Mouse (Mus musculus) kidney, postnatal 25 days (tissue): ENCODE results near the gene Gse1.
A peak's percentile ranks its signal among the peaks of the same experiment; 100 is the strongest.
"Not testable (repeated sequence)": the region's sequence is repeated elsewhere in the genome, so short reads cannot be mapped to it uniquely, and the experiment has no call there.

Experiments used
- DNase-seq, 2 experiments: peaks; one replicate each; pipeline ENCODE4 v3.0.0; 2021; ENCODE audit warnings: mixed read lengths in 2 of 2

The Gse1 gene

DNA sequence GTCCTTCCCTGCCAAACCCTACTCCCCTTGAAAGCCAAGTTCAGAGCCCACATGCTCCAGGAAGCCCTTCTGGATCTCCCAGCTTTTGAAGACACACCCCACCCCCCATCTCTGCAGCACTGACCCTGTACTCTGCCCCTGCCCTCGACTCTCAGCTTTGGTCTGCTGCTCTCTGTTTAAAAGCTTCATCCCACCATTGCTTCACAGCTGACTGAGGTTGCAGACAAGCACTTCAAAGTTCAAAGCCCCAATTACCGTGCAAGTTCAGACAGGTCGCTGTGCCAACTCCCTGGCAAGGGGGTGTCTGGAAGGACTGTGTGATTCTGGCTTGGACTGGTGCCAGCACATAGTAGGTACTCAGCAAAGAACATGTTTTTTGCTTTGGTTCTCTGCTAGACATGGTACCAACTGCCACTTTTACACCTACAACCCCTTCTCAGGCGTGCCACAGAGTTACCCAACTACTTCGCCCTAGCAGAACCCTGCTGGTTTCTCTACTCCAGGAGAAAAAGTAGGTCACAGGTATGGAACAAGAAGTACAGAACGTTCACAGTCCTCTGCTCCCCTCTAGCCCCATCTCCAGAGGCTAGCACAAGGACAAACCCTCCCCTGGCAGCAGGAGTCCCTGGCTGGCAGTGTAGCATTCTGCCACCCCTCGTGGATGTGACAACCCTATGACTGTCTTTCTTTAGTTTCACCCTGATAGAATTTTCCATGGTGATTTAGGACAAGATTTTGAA, 123.2 kb downstream of the Gse1 start:
- DNase-seq, result peak; percentile 57 to 82

DNA sequence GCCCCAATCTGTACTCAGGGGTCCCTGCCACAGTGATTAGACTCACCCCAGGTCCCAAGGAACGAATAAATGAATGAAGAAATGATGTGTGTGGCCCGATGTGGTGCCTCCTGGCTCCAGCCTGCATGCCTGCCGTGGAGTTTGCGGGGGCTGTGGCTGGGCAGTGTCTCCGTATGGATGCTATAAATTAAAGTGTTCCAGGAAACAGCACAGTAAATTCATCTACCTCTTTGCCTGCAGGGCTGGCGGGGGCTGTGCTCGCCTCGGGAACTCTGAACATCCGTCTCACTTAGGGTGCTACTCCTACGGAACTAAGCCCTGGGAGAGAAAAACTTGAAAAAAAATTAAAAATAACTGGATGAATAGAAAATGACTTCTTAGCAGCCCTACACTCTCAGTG, 123.8 kb downstream of the Gse1 start:
- DNase-seq, result no peak

DNA sequence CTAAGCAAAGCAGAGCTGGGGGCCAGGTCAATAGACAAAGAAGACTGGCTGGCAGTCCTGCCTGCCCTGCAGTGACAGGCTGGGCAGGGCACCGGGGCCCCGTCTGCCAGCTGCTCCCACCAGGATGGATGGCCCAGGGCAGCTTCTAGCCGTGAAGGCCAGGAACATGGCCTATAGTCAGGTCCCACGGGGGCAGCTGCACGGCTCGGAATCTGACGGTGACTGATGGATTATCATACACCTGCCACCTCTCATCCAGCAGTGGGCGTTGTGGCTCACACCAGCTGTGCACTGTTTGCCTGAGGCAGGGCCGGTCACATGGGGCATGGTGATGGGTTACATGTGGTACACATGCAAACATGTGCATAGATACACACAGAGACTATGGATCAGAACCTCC, 127.8 kb downstream of the Gse1 start:
- peak in 1 of 2 experiments; percentile 63 for DNase-seq

DNA sequence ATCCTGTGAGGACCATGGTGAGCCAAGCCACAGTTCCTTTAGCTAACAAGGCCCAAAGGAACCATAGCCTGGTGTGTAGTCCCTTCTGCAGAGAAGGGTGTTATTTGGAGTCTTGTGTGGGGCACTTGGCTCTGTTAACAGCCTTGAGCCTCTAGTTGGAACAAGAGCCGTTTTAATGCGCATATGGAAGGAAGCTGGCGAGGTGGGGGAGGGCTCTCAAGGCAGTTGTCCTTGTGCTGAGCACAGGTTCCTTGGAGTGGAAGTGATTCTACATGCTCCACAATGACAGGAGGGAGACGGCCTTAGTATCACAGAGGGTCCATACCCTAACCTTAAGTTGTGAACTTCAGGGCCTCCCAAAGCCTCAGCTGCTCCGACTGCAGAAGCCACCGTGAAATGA, 129.2 kb downstream of the Gse1 start:
- no peak for DNase-seq

DNA sequence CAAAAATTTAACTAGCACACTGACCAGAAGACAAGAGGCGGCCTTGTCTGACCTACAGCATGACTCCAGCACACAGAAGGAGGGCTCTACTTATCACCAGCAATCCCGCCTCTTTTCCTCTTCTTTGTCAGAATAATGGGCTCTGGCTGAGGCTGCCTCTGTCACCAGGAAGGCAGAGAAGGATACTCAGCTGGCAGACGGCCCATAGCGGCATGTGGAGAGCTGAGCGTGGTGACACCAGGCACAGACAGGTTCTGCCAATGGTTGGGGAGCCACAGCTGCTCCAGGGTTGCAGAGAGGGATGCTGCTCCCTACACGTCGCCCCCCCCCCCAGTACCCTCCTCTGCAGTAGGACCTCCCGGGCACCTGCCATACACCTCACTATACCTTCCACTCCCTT, 133.0 kb downstream of the Gse1 start:
- peak; percentile 82 to 87 for DNase-seq

DNA sequence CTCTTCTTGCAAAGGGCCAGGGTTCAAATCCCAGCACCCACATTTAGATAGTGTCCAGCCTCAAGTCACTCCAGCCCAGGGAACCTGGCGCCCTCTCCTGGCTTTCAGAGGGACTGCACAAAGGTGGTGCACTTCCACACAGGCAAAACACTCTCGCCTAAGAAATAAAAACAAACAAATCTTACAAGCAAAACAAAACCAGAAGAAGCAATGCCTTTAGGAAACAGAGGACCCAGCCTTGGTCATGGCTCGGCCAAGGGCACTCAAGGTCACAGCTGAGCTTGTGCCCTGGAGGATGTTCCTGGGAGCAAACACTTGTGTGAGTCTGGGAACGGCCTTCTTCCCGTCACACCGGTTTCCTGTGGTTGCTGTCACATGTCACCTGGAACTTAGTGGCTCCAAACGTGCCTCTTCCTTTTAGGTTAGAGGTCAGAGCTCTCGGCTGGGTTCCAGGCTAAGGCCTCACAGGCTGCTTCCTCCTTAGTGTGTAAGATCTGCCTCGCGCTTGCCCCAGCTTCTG, 135.4 kb downstream of the Gse1 start:
- peak; percentile 88 to 91 for DNase-seq

DNA sequence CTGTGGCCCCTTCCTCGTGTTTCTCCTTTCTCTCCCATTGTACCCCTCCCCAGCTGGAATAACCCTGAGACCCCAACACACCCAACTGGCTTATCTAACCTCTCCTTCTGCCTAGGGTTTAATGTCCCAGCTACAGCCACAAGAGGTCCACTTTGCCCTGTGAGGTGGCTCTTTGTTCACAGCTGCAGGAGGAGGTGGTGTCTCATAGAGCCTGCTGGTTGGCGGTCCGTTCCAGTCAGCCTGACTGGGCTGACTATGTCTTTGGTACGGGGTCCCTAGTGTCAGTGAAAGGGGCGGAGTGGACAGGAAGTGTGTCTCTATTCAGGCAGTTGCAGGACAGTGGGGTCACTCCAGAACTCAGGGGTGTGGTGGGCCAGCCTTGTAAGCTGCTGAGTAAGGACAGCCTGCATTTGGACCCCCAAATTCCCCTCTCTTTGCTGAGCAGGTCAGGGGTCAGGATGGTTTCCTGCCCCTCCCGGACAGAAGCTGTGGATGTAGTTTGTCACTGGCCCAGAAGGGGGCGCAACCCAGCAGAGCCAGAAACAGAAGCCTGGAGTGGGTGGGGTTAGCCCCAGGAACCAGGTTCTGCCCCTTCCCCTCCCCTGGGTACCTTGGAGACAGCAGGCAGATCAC, 136.0 kb downstream of the Gse1 start:
- peak; percentile 65 to 73 for DNase-seq

DNA sequence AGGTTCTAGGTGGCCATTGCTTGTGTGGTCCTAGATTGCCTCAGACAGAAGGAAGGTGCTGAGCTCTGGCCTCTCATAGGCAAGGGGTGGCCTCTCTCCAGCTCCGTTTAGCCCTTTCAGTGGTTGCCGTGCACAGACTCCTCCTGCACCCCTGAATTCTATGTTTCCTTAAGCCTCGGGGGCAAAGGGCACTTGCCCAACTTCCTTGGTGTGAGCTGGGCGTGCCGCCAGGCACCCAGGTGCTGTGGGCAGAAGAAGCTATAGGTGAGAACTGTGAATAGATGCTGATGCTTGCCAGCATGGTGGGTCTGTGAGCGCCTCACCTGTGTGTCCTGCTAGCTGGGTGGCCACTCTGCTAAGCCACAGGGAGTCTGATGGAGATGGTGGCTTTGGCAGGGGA, 138.6 kb downstream of the Gse1 start:
- peak; percentile 60 to 70 for DNase-seq

DNA sequence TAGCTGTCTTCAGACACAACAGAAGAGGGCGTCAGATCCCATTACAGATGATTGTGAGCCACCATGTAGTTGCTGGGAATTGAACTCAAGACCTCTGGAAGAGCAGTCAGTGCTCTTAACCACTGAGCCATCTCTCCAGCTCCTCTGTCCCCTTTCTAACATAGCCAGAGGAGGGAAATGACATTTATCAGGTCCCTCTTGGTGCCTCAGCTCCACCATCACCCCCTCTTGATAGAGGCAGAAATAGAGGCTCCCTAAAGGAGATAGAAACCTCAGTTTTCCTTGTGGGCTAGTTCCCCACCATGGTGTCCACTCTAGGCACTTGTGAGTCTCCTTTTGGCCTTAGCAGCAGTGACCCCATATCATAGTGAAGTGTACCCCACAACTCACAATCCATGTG, 139.9 kb downstream of the Gse1 start:
- not testable (repeated sequence) for DNase-seq

DNA sequence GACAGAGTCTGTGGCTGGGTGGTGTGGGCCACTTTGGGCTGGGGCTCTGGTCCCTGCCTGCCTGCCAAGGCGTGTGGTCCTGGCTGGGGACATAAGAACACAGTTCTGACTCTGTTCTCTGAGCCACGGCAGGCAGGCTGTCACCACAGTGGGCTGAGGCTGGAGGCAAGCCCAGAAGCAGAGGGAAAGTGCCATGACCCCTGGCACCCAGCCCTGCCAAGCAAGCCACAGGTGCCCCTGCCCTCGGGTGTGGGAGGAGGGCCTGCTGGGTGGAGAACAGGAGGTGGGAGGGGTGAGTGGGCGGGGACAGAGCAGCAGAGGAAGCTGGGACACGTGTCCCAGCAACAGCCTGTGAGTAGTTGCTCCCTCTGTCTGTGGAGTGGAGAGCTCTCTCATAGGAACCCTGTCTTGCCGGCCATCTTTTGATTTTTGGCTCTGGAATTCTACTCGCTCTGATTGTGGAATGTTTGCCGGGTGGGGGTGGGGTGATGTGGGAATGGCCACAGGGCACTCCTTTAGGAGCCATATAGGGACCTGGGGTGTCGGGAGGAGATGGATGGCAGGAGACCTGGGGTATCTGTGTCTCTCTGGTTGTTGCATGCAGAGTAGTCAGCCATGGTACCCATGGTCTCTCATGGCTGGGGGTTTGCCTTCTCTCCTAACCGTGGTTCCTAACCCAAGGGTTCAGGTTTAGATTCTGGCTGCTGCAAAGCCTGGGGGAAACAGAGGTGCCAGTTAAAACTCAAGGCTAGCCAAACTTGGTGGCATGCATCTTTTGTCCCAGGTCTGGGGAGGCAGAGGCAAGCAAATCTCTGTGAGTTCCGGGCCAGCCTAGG, 140.8 kb downstream of the Gse1 start:
- DNase-seq, result peak; percentile 97 to 99

DNA sequence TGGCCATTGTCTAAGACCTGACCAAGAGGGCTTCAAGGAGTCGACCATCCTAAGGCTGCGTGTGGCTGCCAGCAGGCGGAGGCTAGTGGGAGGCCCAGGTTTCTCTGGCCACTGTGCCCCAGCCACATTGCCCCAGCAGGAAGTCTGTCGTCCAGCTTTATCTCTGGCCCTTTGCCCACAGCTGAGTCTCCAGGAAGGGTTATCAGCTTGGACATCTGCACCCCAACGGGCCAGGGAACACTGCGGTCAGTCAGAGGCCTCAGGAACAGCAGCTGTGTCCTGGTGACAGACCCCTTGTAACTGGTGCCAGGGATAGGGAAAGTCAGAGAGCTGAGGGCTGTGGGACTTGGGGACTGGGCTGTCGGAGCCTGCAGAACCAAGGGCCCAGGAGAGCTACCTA, 141.7 kb downstream of the Gse1 start:
- DNase-seq, result peak; percentile 82 to 92

DNA sequence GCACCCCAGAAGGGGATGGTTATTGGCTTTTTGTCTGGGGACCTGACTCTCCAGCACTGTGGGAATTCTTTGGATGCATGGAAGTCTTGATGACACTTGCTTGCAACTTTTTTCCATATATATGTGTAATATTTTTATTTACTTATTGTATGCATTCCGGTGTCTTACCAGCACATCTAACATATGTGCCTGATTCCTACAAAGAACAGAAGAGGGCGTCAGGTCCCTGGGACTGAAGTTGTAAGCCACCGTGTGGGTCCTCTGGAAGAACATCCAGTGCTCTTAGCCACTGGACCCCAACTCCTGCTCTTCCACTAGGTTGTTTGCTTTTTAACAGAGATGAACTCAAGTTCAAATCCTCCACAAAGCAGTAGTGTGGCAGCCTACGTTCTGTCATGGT, 142.2 kb downstream of the Gse1 start:
- DNase-seq, result no peak

DNA sequence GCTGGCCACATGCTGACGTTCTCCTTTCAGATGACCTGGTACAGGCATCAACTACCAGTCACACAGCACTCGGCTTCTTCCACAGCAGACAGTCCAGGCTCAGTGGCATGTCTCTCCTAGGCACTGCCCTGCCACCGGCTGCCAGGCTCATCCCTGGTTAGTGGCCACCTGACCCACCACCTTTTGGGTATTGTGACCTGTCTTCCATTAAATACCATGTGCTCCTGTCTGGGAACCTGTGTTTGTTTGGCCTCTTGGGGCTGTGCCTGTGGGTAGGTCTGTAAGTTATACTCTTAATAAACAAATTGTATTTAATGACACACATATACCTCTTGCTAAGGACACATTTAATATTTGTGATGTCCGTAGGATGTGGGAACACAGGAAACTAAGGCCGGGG, 142.9 kb downstream of the Gse1 start:
- no peak for DNase-seq

DNA sequence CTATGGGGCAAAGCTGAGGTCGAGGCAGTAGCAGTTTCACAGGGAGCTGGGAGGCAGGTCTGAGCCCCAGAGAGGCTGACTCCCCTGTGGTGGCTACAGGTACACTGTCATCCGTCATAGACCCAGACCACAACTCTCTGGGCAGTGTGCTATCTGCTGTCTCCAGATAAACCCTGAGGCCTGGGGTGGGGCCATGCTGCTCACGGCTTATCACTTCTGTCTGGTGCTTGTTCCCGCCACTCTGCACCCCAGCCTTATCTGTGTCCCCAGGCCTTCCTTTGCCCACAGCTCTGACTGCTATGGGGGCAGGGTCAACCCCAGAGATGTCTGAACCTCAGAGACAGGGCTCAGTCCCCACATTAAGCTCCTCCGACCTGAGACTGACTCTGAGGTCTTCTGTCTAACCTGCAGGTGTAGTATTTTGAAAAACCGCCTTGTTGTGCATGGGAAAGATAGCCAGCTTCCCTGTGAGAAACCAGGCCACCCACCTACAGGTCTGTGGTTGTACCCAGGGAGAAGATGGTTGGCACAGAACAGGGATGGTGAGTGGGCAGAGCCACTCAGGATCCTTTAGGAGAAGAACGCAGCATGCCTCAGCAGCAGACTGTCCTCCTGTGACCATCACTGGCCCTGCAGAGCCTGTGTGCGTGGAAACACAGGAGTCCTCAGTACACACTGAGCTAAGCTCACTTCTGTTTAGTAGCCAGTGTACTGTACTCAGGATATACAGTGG, 143.6 kb downstream of the Gse1 start:
- DNase-seq, result no peak

DNA sequence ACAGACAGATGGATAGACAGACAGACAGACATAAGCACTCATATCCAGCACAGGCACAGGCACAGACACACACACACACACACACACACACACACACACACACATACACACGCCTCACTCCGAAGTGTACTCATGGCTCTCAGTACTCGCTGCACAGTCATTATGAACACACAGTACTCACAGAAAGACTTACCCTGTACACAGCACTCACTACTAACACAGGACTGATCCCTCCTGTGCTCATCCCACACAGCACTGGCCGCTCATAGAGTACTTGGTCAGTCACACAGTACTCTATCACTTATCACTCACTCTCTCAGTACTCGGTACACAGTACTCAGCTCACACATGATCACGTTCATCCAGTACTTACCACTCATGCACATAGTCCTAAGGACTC, 144.4 kb downstream of the Gse1 start:
- no peak for DNase-seq

DNA sequence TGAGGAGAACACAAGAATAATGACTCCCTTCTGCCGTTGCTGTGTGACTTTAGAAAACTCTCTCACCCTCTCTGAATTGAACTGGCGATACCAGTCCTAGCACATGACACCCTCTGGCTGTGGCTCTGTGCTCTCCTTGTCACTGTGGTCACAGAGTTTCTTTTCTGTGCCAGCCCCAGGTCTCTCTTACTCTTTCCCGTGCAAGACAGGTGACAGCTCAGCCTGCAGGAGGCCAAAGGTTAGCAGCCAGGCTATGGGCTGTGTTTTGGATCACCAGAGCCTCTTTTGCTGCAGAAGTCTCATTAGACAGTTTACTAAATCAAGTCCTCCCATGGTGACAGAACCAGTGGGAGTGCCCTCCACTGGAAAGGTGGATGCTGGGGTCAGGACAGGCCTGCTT, 145.4 kb downstream of the Gse1 start:
- peak in 1 of 2 experiments; percentile 58 for DNase-seq

DNA sequence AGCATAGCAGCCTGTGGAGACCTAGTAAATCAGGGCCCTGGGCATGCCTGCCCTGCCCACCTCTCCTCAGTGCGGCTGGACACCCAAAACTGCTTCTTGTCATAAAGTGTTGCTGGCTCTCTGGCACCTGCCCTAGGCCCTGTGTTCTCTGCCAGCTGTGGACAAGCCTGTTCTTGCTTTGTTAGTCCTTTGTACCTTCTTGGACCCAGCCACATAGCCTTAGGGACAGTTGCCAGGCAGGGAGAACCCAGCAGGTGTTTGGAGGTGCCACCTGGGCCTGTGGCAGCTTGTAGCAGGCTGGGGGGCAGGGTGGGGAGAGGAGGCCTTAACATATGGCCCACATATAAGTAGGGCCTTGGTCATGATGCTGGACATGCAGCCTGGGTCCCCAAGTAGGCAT, 145.8 kb downstream of the Gse1 start:
- peak in 1 of 2 experiments; percentile 54 for DNase-seq

DNA sequence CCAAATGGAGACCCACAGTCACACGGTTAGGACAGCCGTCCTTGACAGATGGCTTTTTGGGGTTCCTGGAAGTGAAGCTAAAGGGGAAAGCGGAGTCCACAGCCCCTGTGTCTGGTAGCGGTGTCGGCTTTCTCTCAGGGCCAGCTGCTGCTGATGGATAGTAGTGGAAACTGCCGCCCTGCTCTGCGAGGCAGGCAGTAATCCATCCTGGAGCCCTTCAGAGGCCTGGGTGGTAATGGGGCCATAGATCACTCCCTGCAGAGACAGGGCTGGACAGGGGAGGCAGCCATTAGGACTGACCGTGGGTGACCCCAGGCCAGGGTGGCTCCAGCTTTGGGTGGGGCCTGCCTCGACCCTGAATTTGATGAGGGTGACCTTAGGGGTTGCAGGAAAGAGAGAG, 146.3 kb downstream of the Gse1 start:
- DNase-seq, result peak in 1 of 2 experiments; percentile 68

DNA sequence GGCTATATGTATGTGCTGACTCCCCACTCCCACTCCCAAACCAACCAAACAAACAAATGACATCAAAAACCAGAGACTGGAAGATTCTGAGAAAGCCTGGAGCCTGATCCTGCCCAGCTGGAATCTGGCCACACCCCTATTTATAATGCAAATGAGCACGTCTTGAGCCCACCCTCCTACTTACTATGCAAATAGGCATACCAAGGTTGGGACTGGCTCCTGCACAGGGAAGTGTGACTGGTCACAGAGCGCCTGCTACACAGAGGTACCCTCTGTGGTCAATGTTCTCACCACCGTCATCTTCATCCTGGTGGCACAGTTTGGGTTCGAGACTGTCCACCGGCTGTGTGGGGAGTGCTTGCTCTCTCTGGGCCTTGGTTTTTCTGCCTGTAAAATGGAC, 146.9 kb downstream of the Gse1 start:
- DNase-seq, result peak; percentile 56 to 63

DNA sequence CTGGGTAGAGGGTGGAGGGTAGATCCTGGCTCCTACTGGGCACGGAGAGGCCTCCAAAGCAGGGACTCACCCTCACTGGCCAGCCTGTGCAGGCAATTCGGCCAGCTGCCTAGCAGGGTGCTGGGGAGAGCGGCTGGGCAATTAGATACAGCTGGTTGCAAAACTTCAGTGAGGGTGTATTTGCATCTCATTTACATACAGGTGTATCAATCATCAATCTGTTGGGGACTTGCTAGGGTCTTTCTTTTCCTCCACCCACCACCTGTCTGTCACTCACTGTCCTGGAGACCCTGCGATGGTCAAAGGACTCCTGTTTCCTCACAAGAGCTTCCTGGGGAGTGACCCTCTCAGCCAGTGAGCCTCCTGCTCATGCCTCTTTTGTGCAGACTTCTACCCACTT, 148.0 kb downstream of the Gse1 start:
- DNase-seq, result no peak

DNA sequence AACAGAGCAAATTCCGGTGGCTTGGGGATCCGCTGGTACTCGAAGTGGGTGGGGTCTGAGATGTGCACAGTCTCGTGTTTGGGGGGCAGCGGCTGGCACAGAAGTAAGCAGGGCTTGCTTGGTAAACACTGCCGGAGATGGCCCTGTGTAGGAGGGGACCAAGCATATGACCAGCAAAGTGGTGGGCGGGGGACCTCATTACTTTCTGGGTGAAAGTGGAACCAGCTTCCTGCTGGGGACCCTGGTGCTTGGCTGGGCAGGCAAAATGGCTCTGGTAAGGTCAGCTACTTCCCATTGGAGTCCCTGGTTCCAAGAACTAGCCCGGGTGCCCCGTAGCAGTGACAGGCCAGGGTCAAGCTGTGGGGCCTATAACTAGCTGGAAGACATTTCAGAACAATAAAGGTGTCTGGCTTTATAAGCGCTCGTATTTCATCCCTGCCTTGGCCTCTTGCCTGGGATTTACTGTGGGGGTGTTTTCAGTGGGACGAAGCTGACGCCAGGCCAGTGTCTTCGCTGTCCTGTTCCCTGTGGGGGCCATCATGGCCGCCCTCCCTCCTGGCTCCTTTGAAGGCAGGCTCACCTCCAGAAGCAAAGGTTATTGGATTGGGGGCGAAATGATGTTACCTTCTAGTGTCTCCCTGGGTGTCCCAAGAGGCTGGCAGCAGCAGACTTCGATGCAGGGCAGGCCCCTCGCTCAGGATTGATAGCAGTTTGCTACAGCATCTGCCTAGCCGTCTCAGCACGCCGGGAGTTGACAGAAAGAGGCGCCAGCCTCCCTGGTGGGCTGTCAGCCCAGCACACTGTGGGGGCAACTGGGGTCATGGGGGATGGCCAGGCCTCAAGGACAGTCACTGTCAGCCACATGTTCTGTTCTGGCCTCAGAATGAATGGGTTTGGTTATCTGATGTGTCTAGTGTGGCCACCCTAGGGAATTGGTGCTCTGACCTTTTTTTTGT, 148.9 kb downstream of the Gse1 start:
- peak; percentile 41 to 57 for DNase-seq

DNA sequence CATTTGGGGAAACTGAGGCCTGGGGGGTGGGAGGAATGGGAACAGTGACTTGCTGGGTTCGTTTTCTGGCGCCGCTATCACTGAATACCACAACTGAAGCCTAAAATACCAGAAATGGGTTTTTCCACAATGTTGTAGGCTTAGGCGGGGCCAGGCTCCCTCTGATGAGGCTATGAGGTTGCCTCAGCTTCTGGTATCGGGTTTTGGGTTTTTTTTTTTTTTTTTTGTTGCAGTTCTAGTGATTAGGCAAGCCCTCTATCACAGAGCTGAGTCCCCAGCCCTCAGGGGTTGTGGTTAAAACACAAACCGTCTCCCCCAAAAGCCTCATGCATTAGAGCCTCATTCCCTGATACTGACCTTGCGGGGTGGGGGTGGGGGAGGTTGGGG, 149.5 kb downstream of the Gse1 start:
- DNase-seq, result no peak
